Mouse (Mus musculus): Measurements from ENCODE around the gene Dnah3. TPM values are rescaled to one million over a fixed set of nuclear protein-coding genes. Genes with fewer than 3 reads are reported as not detected.

Dnah3 gene
- polyA plus RNA-seq, 1 experiment from 2014 or later: 0.70 TPM

DNA sequence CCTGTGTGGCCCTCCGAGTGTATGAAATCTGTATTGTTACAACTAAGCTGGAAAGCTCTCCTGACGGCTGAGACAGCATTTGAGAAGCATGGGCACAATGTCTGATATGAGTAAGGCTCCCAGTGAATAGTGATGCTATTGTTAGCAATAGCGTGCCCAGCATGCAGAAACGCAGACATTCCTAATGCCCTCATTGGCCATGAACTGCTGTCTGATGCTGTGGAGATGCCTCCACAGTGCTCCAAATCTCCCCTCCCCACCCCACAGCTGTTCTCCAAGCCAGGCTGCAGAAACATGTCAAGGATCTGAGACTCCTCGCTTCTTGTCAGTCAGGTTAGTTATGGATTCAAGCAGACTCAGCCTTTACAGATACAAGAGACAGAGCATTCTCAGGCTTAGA, 58.7 kb downstream of the Dnah3 start:
- no peak overlapping the region for H3K9ac ChIP-seq (ENCODE audit: low read depth, low read length)
- ATAC-seq (ENCODE audit: low read depth) (no peak), DNase-seq (ENCODE audit: low spot score) (no peak)
- H3K4me3 ChIP-seq (ENCODE audit: low read depth, low read length): no peak overlapping the region
- no peaks in the 10 kb centered on the region for H3K4me1 ChIP-seq (ENCODE audit: control insufficient read depth, insufficient read depth, low read length)
- H3K27me3 ChIP-seq (replicated peaks; ENCODE audit: control insufficient read depth, insufficient read depth, low read length): no peaks in the 10 kb centered on the region
- H3K9me3 ChIP-seq (ENCODE audit: control insufficient read depth, low read length): no peaks in the 10 kb centered on the region
- H3K27ac ChIP-seq (replicated peaks; ENCODE audit: low read depth, low read length): no peak overlapping the region
- H3K36me3 ChIP-seq (ENCODE audit: control insufficient read depth, insufficient read depth, low read length): no peaks in the 10 kb centered on the region
- H3K4me2 ChIP-seq (ENCODE audit: low read depth, low read length): no peak overlapping the region
- WGBS: 68% methylated on average over 5 of the region's 5 CpGs

- H3K27ac ChIP-seq (replicated peaks; ENCODE audit: low read depth, low read length): no peak overlapping the region
- no peaks in the 10 kb centered on the region for H3K4me1 ChIP-seq (ENCODE audit: control insufficient read depth, insufficient read depth, low read length)
- ATAC-seq (ENCODE audit: low read depth) (no peak), DNase-seq (ENCODE audit: low spot score) (no peak)
- no peaks in the 10 kb centered on the region for H3K27me3 ChIP-seq (replicated peaks; ENCODE audit: control insufficient read depth, insufficient read depth, low read length)
- H3K9ac ChIP-seq (ENCODE audit: low read depth, low read length): no peak overlapping the region
- H3K4me2 ChIP-seq (ENCODE audit: low read depth, low read length): no peak overlapping the region
- no peaks in the 10 kb centered on the region for H3K36me3 ChIP-seq (ENCODE audit: control insufficient read depth, insufficient read depth, low read length)
- 73% methylated on average over 4 of the region's 4 CpGs for WGBS
- H3K4me3 ChIP-seq (ENCODE audit: low read depth, low read length): no peak overlapping the region
- no peaks in the 10 kb centered on the region for H3K9me3 ChIP-seq (ENCODE audit: control insufficient read depth, low read length)
These were observed 60.1 kb downstream of the Dnah3 start for GRCm38 (mm10) chr7:120034996-120035395.

DNA sequence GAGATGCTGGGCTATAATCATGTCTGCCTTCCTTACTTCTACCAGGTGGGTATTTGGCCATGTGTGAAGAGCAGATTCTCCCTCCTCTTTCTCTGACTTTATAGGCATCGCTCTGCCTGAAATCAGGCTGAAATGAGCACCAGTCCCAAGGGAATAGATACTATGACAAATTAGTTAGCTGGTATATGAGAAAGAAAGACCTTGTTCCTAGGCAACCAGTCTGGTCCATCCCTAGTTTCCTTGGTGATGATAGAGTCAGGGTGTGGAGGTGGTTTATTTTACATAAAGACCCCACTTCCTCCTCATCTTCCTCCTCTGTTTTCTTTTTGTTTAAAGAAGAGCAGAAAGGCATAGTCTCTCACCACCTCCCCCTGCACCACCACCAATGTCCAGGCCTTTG, 60.5 kb downstream of the Dnah3 start:
- ATAC-seq (ENCODE audit: low read depth): no peak
- H3K4me2 ChIP-seq (ENCODE audit: low read depth, low read length): no peak overlapping the region
- no peak overlapping the region for H3K27ac ChIP-seq (replicated peaks; ENCODE audit: low read depth, low read length)
- H3K27me3 ChIP-seq (replicated peaks; ENCODE audit: control insufficient read depth, insufficient read depth, low read length): no peaks in the 10 kb centered on the region
- WGBS: 89% methylated on average over 1 of the region's 1 CpGs
- H3K4me1 ChIP-seq (ENCODE audit: control insufficient read depth, insufficient read depth, low read length): no peaks in the 10 kb centered on the region
- no peaks in the 10 kb centered on the region for H3K9me3 ChIP-seq (ENCODE audit: control insufficient read depth, low read length)
- H3K4me3 ChIP-seq (ENCODE audit: low read depth, low read length): no peak overlapping the region
- H3K9ac ChIP-seq (ENCODE audit: low read depth, low read length): no peak overlapping the region
- H3K36me3 ChIP-seq (ENCODE audit: control insufficient read depth, insufficient read depth, low read length): no peaks in the 10 kb centered on the region
- DNase-seq (ENCODE audit: low spot score): no peak

GRCm38 (mm10) chr7:120028669-120029068, 66.4 kb downstream of the Dnah3 start:
- Histone ChIP-seq H3K36me3 (ENCODE audit: control insufficient read depth, insufficient read depth, low read length) (no peaks in the 10 kb centered on the region), H3K4me2 (ENCODE audit: low read depth, low read length) (no peak overlapping the region), H3K4me3 (ENCODE audit: low read depth, low read length) (no peak overlapping the region), H3K27me3 (replicated peaks; ENCODE audit: control insufficient read depth, insufficient read depth, low read length) (no peaks in the 10 kb centered on the region), H3K27ac (replicated peaks; ENCODE audit: low read depth, low read length) (no peak overlapping the region), H3K9me3 (ENCODE audit: control insufficient read depth, low read length) (no peaks in the 10 kb centered on the region), H3K4me1 (ENCODE audit: control insufficient read depth, insufficient read depth, low read length) (no peaks in the 10 kb centered on the region), H3K9ac (ENCODE audit: low read depth, low read length) (no peak overlapping the region)
- DNase-seq (ENCODE audit: low spot score): no peak
- ATAC-seq (ENCODE audit: low read depth): no peak
- WGBS: 87% methylated on average over 1 of the region's 1 CpGs

DNA sequence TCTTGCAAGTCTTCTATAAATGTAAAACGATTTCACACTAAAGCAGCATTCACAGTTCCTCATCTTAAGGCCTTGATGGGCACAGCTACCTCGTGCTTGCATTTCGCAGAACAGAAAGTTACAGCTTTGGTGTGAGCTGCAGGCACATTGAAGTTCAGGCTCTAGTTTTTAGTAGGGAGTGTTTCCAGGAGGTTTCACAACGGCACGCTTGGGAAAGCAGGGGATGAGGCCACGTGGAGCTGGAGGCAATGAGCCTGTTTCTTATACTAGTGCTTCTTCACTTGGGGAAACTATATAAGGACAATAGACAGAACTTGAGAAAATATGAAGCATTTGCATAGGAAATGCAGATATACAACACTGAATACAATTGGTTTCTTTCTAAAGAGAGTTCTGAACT, 98.0 kb downstream of the Dnah3 start:
- Histone ChIP-seq H3K9ac (ENCODE audit: low read depth, low read length) (no peak overlapping the region), H3K27me3 (replicated peaks; ENCODE audit: control insufficient read depth, insufficient read depth, low read length) (no peaks in the 10 kb centered on the region), H3K4me3 (ENCODE audit: low read depth, low read length) (no peak overlapping the region), H3K9me3 (ENCODE audit: control insufficient read depth, low read length) (no peaks in the 10 kb centered on the region), H3K36me3 (ENCODE audit: control insufficient read depth, insufficient read depth, low read length) (no peaks in the 10 kb centered on the region), H3K4me2 (ENCODE audit: low read depth, low read length) (no peak overlapping the region), H3K27ac (replicated peaks; ENCODE audit: low read depth, low read length) (no peak overlapping the region), H3K4me1 (ENCODE audit: control insufficient read depth, insufficient read depth, low read length) (no peaks in the 10 kb centered on the region)
- ATAC-seq (ENCODE audit: low read depth) (no peak), DNase-seq (ENCODE audit: low spot score) (no peak)
- WGBS: 71% methylated on average over 6 of the region's 6 CpGs

DNA sequence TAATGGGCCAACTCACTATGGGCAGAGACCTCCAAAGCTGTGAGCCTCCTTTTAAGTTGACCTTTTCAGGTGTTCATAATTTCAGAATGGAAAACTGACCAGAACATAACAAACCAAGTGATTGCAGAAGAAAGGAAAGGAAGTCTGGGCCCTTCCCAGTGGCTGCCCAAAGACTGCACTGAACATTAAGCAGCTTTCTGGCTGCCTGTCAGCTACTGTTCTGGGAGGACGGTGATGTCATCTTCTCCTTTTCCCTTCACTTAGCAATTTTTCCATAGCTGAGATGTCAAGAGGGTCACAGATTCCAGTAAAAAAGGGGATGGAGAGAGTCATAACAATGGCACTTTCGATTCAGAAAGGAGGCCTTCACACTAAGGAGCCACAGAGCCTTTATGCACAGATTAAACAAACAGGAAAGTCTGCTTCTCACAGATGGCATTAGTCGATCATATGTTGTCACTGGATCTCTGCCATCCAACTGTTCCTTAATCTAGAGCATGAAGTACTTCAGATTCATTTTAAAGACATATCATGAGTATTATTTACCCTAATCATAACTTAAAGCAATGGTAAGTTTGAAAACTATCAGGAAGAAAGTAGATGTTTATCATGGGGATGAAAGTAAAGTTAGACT, 109.7 kb downstream of the Dnah3 start:
- WGBS: 61% methylated on average over 3 of the region's 3 CpGs
- no peak overlapping the region for H3K4me3 ChIP-seq (ENCODE audit: low read depth, low read length)
- no peaks in the 10 kb centered on the region for H3K9me3 ChIP-seq (ENCODE audit: control insufficient read depth, low read length)
- DNase-seq (ENCODE audit: low spot score) (no peak), ATAC-seq (ENCODE audit: low read depth) (no peak)
- no peak overlapping the region for H3K4me2 ChIP-seq (ENCODE audit: low read depth, low read length)
- H3K36me3 ChIP-seq (ENCODE audit: control insufficient read depth, insufficient read depth, low read length): no peaks in the 10 kb centered on the region
- H3K27me3 ChIP-seq (replicated peaks; ENCODE audit: control insufficient read depth, insufficient read depth, low read length): no peaks in the 10 kb centered on the region
- H3K9ac ChIP-seq (ENCODE audit: low read depth, low read length): no peak overlapping the region
- H3K4me1 ChIP-seq (ENCODE audit: control insufficient read depth, insufficient read depth, low read length): no peaks in the 10 kb centered on the region
- no peak overlapping the region for H3K27ac ChIP-seq (replicated peaks; ENCODE audit: low read depth, low read length)

DNA sequence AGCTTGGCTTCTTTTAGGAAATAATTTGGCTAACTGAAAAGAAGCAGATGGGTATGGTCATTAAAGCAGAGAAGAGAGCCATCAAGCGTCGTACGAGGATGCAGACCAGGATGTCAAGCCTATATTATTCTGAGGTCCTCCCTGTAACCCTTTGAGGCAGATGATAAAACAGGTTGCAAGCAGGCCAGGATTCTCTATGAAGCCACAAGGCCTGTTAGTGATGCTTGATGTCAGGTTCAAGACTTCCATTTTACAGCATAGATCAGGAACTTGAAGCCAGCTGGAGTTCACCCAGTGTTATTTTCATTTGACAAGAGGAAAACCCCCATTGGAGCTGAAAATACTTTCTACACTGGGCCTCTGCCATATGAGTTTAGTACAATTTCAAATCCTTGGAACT, 114.9 kb downstream of the Dnah3 start:
- H3K4me2 ChIP-seq (ENCODE audit: low read depth, low read length): no peak overlapping the region
- no peaks in the 10 kb centered on the region for H3K9me3 ChIP-seq (ENCODE audit: control insufficient read depth, low read length)
- H3K4me3 ChIP-seq (ENCODE audit: low read depth, low read length): no peak overlapping the region
- no peak overlapping the region for H3K9ac ChIP-seq (ENCODE audit: low read depth, low read length)
- ATAC-seq (ENCODE audit: low read depth) (no peak), DNase-seq (ENCODE audit: low spot score) (no peak)
- WGBS: 86% methylated on average over 3 of the region's 3 CpGs
- no peak overlapping the region for H3K27ac ChIP-seq (replicated peaks; ENCODE audit: low read depth, low read length)
- no peaks in the 10 kb centered on the region for H3K27me3 ChIP-seq (replicated peaks; ENCODE audit: control insufficient read depth, insufficient read depth, low read length)
- H3K36me3 ChIP-seq (ENCODE audit: control insufficient read depth, insufficient read depth, low read length): no peaks in the 10 kb centered on the region
- no peaks in the 10 kb centered on the region for H3K4me1 ChIP-seq (ENCODE audit: control insufficient read depth, insufficient read depth, low read length)

GRCm38 (mm10) chr7:119978576-119978975, 116.5 kb downstream of the Dnah3 start:
- no peak overlapping the region for H3K4me2 ChIP-seq (ENCODE audit: low read depth, low read length)
- H3K9ac ChIP-seq (ENCODE audit: low read depth, low read length): no peak overlapping the region
- no peaks in the 10 kb centered on the region for H3K27me3 ChIP-seq (replicated peaks; ENCODE audit: control insufficient read depth, insufficient read depth, low read length)
- ATAC-seq (ENCODE audit: low read depth): no peak
- no peaks in the 10 kb centered on the region for H3K4me1 ChIP-seq (ENCODE audit: control insufficient read depth, insufficient read depth, low read length)
- H3K36me3 ChIP-seq (ENCODE audit: control insufficient read depth, insufficient read depth, low read length): no peaks in the 10 kb centered on the region
- H3K9me3 ChIP-seq (ENCODE audit: control insufficient read depth, low read length): no peaks in the 10 kb centered on the region
- no peak for DNase-seq (ENCODE audit: low spot score)
- no peak overlapping the region for H3K27ac ChIP-seq (replicated peaks; ENCODE audit: low read depth, low read length)
- H3K4me3 ChIP-seq (ENCODE audit: low read depth, low read length): no peak overlapping the region

DNA sequence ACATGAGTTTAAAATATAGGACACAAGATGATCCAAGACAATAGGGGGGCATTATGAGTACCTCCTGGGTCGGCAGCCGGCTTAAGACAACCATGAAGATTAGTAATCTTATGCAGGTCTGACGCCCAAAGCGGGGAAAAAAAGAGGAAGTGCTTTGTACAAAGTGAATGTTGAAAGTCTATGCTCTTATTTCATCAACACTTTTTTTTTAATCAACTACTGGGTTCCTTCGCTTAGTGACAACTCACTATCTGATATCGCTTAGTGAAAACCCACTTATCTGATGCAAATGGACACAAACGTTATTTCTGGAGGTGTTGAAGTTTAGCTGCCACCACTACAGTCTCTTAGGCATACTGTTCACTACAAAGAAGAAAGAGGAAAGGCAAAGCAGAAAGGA, 117.5 kb downstream of the Dnah3 start:
- 87% methylated on average over 7 of the region's 7 CpGs for WGBS
- no peaks in the 10 kb centered on the region for H3K36me3 ChIP-seq (ENCODE audit: control insufficient read depth, insufficient read depth, low read length)

More for the DNA sequence above, 117.5 kb downstream of the Dnah3 start:
- no peaks in the 10 kb centered on the region for H3K27me3 ChIP-seq (replicated peaks; ENCODE audit: control insufficient read depth, insufficient read depth, low read length)
- no peaks in the 10 kb centered on the region for H3K4me1 ChIP-seq (ENCODE audit: control insufficient read depth, insufficient read depth, low read length)
- DNase-seq (ENCODE audit: low spot score) (no peak), ATAC-seq (ENCODE audit: low read depth) (no peak)
- H3K9ac ChIP-seq (ENCODE audit: low read depth, low read length): no peak overlapping the region
- no peak overlapping the region for H3K27ac ChIP-seq (replicated peaks; ENCODE audit: low read depth, low read length)
- no peak overlapping the region for H3K4me3 ChIP-seq (ENCODE audit: low read depth, low read length)
- no peaks in the 10 kb centered on the region for H3K9me3 ChIP-seq (ENCODE audit: control insufficient read depth, low read length)
- H3K4me2 ChIP-seq (ENCODE audit: low read depth, low read length): no peak overlapping the region
